Mouse (Mus musculus) olfactory bulb, adult 2 months (tissue): ENCODE measurements around the gene Sept12. TPM values are rescaled to one million over a fixed set of nuclear protein-coding genes. Genes with fewer than 3 reads are reported as not detected.
A peak's percentile ranks its signal among the peaks of the same experiment; 100 is the strongest.

Source experiments
- H3K27ac ChIP-seq: fragments of 200-500 bp; 2 replicates; pipeline ENCODE4 v1.5.1; 2012; ENCODE audit warnings: low read depth, low read length; ENCODE audit not compliant: insufficient read depth
- H3K4me1 ChIP-seq: fragments of 200-500 bp; 2 replicates; pipeline ENCODE4 v1.6.1; 2012; ENCODE audit warnings: low read length; ENCODE audit not compliant: control insufficient read depth, insufficient read depth
- H3K4me3 ChIP-seq: fragments of 200-500 bp; 2 replicates; pipeline ENCODE4 v1.5.1; 2012; ENCODE audit warnings: mild to moderate bottlenecking, low read depth, low read length, moderate library complexity; ENCODE audit not compliant: insufficient read depth
- CTCF ChIP-seq: fragments of 200-500 bp; IDR thresholded peaks from 2 replicates; pipeline ENCODE4 v1.5.1; 2012; ENCODE audit warnings: low read depth, mild to moderate bottlenecking, low read length, moderate library complexity; ENCODE audit not compliant: insufficient read depth
- POLR2A ChIP-seq: fragments of 200-500 bp; IDR thresholded peaks from 2 replicates; pipeline ENCODE4 v1.6.1; 2012; ENCODE audit warnings: mild to moderate bottlenecking, low read depth, low read length, moderate library complexity; ENCODE audit not compliant: insufficient read depth
- WGBS: fragments of 180-500 bp; shearing (Covaris S2); methylation state at CpG from one replicate; pipeline ENCODE4 v1.1.7; 2018; 5-methylcytosine and 5-hydroxymethylcytosine counted together
- polyA plus RNA-seq: library from polyadenylated mRNA; stranded (reverse); fragments of >200 nt; gene quantifications from 2 replicates; pipeline ENCODE4 v1.2.4, GENCODE M21; 2012; ENCODE audit warnings: low replicate concordance; ENCODE audit not compliant: missing spikeins, insufficient read depth, insufficient read length

Gene Sept12
- not detected in 2 replicates for polyA plus RNA-seq

DNA sequence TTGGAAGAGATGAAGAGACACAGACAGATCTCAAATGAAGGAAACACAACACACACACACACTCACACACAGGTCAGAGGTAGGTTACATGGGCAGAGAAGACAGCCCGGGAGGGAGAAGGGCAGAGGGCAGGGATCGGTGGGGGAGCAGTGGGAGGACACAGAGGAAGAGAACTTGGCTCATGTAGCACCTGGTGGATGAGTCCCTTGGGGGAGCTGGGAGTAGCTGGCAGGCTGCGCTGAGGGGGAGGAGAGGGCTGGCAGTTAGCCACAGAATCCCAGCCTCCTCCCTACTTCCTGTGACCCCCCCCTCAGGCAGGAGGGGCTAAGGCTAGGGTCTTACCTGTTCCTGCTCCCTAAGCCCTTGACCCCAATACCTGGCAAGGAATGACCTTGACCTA lies at the start of gene Sept12:
Sept12 (minus strand) TSS at position 300 of the 400 bp plus-strand sequence.
- WGBS: 41% methylated on average over 3 of the region's 3 CpGs
- Histone ChIP-seq H3K4me3 (no peak within 1 kb of the TSS), H3K4me1 (0 out of 2 replicates have a peak, but pooled peaks cover 2% of the 10 kb centered on the region), H3K27ac (no peak within 1 kb of the TSS)
- no peak for TF ChIP-seq CTCF
- TF ChIP-seq POLR2A: no peak

DNA sequence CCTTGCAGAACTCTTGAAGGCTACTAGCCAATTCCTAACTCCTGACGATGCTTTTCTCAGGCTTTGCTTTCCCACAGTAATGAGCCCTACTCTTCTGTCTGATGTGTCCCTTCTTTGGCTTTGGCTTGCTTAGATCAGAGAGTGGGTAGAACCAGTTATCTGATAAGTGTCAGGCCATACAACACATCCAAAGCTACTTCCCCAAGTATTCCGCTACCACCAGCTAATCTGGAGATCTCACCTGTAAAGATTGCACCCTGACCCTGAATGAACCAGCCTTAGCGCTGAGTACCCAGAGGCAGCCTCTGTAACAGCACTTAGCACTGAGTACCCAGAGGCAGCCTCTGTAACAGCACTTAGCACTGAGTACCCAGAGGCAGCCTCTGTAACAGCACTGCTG lies 47.7 kb upstream of the Sept12 start:
- TF ChIP-seq POLR2A (no peak), CTCF (no peak)
- Histone ChIP-seq H3K4me3 (no peak overlapping the region), H3K27ac (no peak overlapping the region), H3K4me1 (no peaks in the 10 kb centered on the region)
- 92% methylated on average over 3 of the region's 3 CpGs for WGBS

DNA sequence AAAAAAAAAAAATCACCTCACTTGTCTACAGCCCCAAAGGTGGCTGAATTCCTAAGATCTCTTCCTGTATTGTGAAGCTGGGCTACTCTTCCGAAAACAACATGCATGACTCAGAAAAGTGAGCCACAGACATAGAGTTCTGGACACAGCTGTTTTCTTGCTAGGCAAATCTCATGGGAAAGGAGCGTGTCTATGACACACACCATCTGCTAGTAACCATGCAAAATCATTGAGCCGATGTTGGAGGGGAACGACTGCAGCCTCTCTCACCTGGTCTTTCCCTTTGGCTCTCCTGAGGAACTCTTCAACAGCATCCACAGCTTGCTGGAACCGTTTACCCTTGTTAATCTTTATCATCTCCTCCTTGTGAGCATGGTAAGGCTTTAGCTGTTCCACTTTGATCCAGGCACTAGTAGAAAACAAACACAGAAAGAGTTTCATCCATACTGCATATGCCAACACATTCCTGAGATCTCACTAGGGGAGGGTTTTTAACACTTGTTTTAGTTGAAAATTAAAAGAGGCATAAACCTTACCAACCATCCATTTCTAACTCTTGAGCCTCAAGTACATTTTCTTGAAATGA lies 39.1 kb upstream of the Sept12 start:
- Histone ChIP-seq H3K4me1 (no peaks in the 10 kb centered on the region), H3K27ac (no peak overlapping the region), H3K4me3 (no peak overlapping the region)
- TF ChIP-seq CTCF (no peak), POLR2A (no peak)
- 86% methylated on average over 5 of the region's 5 CpGs for WGBS

DNA sequence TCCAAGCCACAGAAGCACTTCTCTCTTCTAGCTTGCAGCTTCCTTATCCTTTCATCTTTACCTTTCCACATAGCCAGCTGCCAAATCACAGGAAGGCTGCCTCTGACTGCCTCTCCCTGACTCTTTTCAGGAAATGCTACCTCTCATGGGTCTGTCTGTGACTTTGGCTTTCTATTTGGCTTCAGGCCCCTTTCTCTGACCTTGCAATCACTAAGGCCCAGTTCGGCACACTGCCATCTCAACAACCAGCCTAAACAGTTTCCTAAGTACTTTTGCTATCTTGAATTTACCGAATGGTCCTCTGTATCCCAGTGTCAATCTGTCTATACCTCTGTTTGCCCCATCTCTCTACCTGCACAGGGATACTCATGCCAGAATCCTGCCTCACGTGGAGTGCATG lies 37.9 kb upstream of the Sept12 start:
- no peaks in the 10 kb centered on the region for H3K4me1 ChIP-seq
- WGBS: 92% methylated on average over 3 of the region's 3 CpGs
- no peak overlapping the region for H3K27ac ChIP-seq
- TF ChIP-seq POLR2A: no peak
- TF ChIP-seq CTCF: no peak
- H3K4me3 ChIP-seq: no peak overlapping the region

DNA sequence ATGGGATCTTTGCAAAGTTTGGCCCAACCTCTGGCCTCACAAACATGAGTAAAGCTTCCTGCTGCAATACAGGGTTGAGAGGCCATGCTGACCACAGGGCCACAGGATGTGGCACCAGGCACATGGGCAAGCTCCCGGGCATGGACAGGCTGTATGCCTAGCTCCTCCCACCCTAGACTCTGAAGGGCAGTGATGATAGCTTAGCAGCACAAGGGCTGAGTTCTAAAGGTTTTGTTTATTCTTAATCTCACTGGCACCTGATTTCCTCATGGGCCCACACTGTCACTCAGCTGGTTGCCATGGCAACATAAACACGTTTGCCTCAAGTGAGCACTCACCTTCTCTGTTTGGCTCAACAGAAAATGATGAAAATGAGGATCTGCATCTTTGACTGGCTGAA lies 32.2 kb upstream of the Sept12 start:
- Histone ChIP-seq H3K4me1 (0 out of 2 replicates have a peak, but pooled peaks cover 2% of the 10 kb centered on the region), H3K27ac (no peak overlapping the region), H3K4me3 (no peak overlapping the region)
- TF ChIP-seq CTCF (no peak), POLR2A (no peak)
- WGBS: 56% methylated on average over 2 of the region's 2 CpGs

DNA sequence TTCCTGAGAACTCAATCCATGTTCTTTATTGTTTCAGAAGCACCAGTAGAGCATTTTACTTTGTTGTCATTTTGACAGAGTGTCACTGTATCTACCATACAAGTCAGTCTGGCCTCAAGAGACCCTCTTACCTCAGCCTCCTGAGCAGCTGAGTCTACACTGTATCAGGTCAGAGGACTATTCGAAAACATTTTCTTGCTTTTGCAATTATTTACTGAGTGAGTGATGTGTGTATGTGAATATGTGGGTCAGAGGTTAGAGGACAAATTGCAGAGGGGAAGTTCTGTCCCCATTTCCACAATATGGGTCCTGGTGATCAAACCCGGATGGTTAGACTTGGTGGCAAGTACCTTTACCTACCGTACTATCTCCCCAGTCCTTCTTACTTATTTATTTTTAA lies 26.4 kb upstream of the Sept12 start:
- TF ChIP-seq POLR2A (no peak), CTCF (no peak)
- H3K4me3 ChIP-seq: no peak overlapping the region
- H3K27ac ChIP-seq: no peak overlapping the region
- 95% methylated on average over 3 of the region's 3 CpGs for WGBS
- H3K4me1 ChIP-seq: no peaks in the 10 kb centered on the region

DNA sequence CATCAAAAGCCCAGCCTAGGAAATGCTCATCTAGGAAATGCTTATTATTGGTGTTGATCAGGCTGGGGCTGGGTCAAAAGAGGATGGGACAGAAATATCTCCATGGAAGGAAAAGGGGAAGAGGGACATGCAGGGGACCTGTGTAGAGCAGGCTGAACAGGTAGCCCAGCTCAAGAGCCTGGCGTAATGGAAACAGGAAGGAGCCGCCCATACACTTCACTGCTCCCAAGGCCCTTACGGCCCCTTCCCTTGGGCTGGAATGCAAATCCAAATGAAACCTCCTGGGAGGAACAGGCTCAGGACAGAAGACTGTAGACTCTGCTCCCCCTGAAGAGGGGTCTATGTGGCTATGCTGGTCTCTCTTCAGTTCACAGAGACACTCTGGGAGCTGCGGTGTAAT lies 16.9 kb upstream of the Sept12 start:
- TF ChIP-seq POLR2A (no peak), CTCF (no peak)
- Histone ChIP-seq H3K27ac (no peak overlapping the region), H3K4me1 (peaks cover 22% of the 10 kb centered on the region), H3K4me3 (no peak overlapping the region)
- 93% methylated on average over 4 of the region's 4 CpGs for WGBS

DNA sequence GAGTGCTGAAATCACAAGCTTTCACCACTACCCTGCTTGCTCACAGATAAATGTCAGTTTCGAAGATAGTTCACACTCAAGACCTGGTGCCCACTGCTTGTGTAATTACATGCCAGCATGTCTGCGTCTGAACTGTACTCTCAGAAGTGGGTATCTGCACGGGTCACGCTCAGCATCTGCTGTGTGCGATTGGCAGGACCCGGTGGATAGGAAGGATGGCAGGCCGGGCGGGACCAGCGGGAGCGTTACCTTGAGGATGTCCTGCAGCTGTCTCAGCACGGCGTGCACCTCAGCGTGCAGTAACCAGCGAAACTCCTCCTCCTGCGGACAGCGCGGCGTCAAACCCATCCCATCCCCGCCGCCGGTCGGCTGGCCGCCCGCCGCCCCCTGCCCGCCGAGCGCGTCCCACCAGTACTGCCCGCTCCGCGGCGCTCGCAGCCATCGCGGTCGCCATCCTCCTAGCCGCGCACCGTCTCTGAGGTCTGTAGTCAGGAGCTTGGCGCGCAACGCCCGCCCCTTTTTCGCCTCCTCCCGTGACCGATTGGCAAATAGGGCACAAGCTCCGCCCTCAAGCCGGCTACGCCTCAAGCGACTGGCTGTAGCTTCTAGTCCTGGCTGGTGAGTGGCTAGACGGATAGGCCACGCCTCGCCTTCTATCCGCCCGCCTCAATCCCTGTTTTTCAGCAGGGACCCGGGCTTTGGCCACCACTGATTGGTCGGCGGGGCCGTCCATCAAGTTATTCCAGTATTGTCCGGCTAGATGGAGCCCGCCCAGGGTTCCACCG lies 15.6 kb upstream of the Sept12 start, which contains the start of gene Rogdi:
Rogdi (minus strand) TSS at position 500 of the 785 bp plus-strand sequence.
- TF ChIP-seq CTCF (no peak), POLR2A (peak; percentile 96)
- H3K4me3 ChIP-seq: peak within 1 kb of the TSS; percentile 62
- under 1% methylated on average over 61 of the region's 63 CpGs for WGBS
- H3K27ac ChIP-seq: 0 out of 2 replicates have a peak within 1 kb of the TSS, but pooled peaks have one; percentile 49
- peaks cover 22% of the 10 kb centered on the region for H3K4me1 ChIP-seq
